Mouse (Mus musculus): ENCODE measurements at regions not wholly inside any gene's neighbourhood (a gene's known extent, or its start where the extent isn't known, plus 50 kb on each side); places are given as distances from the start of the nearest gene placed in this dataset.

GRCm38 (mm10) chr16:27878499-27878898 is 489.8 kb downstream of the Ccdc50 start:
- POLR2A ChIA-PET, result no interaction called here
- CTCF ChIA-PET, result no interaction called here
- H3K27me3 ChIP-seq, result peaks cover 5% of the 10 kb centered on the region
- TF ChIP-seq CTCF (IDR thresholded peaks at IDR 0.05), result no peak
- ATAC-seq, result no peak
- in situ Hi-C loops (cut with MboI; ENCODE audit: low pct_unique_long_range_greater_than_20kb), result no loop called here
- DNase-seq (ENCODE audit: low read depth, low spot score), result no peak

- ChIA-PET CTCF (no interaction called here), POLR2A (no interaction called here)
- in situ Hi-C loops (cut with MboI; ENCODE audit: low pct_unique_long_range_greater_than_20kb), result no loop called here
- peaks cover 5% of the 10 kb centered on the region for H3K27me3 ChIP-seq
- ATAC-seq (no peak), DNase-seq (ENCODE audit: low read depth, low spot score) (no peak)
- TF ChIP-seq CTCF (IDR thresholded peaks at IDR 0.05), result no peak
Measured at GRCm38 (mm10) chr16:27878950-27879349, 490.3 kb downstream of the Ccdc50 start.

GRCm38 (mm10) chr16:27884363-27884762 is 495.7 kb downstream of the Ccdc50 start:
- ChIA-PET POLR2A (no interaction called here), CTCF (no interaction called here)
- in situ Hi-C loops (cut with MboI; ENCODE audit: low pct_unique_long_range_greater_than_20kb), result no loop called here
- H3K27me3 ChIP-seq, result peaks cover 5% of the 10 kb centered on the region
- no peak for DNase-seq (ENCODE audit: low read depth, low spot score)
- no peak for TF ChIP-seq CTCF (IDR thresholded peaks at IDR 0.05)
- no peak for ATAC-seq

- H3K27me3 ChIP-seq, result no peaks in the 10 kb centered on the region
- DNase-seq (ENCODE audit: low read depth, low spot score), result no peak
- TF ChIP-seq CTCF (IDR thresholded peaks at IDR 0.05), result no peak
- ChIA-PET CTCF (no interaction called here), POLR2A (no interaction called here)
- in situ Hi-C loops (cut with MboI; ENCODE audit: low pct_unique_long_range_greater_than_20kb), result no loop called here
- no peak for ATAC-seq
Measured at GRCm38 (mm10) chr16:27906036-27906435, 517.4 kb downstream of the Ccdc50 start.

GRCm38 (mm10) chr16:27915422-27915821 is 526.8 kb downstream of the Ccdc50 start:
- no peak for ATAC-seq

GRCm38 (mm10) chr16:27925528-27926360 is 537.1 kb downstream of the Ccdc50 start:
- no peak for ATAC-seq
- TF ChIP-seq CTCF (IDR thresholded peaks at IDR 0.05), result no peak
- CTCF ChIA-PET, result no interaction called here
- POLR2A ChIA-PET, result no interaction called here
- no peak for DNase-seq (ENCODE audit: low read depth, low spot score)
- peaks cover 6% of the 10 kb centered on the region for H3K27me3 ChIP-seq
- in situ Hi-C loops (cut with MboI; ENCODE audit: low pct_unique_long_range_greater_than_20kb), result no loop called here

More at GRCm38 (mm10) chr16:27915422-27915821, 526.8 kb downstream of the Ccdc50 start:
- CTCF ChIA-PET, result no interaction called here
- no peak for TF ChIP-seq CTCF (IDR thresholded peaks at IDR 0.05)
- POLR2A ChIA-PET, result no interaction called here
- in situ Hi-C loops (cut with MboI; ENCODE audit: low pct_unique_long_range_greater_than_20kb), result no loop called here
- DNase-seq (ENCODE audit: low read depth, low spot score), result no peak
- no peaks in the 10 kb centered on the region for H3K27me3 ChIP-seq

GRCm38 (mm10) chr16:27926361-27926651 is 537.6 kb downstream of the Ccdc50 start:
- no peak for DNase-seq (ENCODE audit: low read depth, low spot score)
- peaks cover 6% of the 10 kb centered on the region for H3K27me3 ChIP-seq
- no peak for TF ChIP-seq CTCF (IDR thresholded peaks at IDR 0.05)
- in situ Hi-C loops (cut with MboI; ENCODE audit: low pct_unique_long_range_greater_than_20kb), result no loop called here
- ATAC-seq, result no peak
- CTCF ChIA-PET, result no interaction called here
- POLR2A ChIA-PET, result no interaction called here

- H3K27me3 ChIP-seq, result peaks cover 9% of the 10 kb centered on the region
- ChIA-PET POLR2A (no interaction called here), CTCF (no interaction called here)
- ATAC-seq (no peak), DNase-seq (ENCODE audit: low read depth, low spot score) (no peak)
- TF ChIP-seq CTCF (IDR thresholded peaks at IDR 0.05), result no peak
- in situ Hi-C loops (cut with MboI; ENCODE audit: low pct_unique_long_range_greater_than_20kb), result no loop called here
Measured at GRCm38 (mm10) chr16:27949291-27949690, 560.6 kb downstream of the Ccdc50 start.

- TF ChIP-seq CTCF (IDR thresholded peaks at IDR 0.05), result no peak
- H3K27me3 ChIP-seq, result peaks cover 9% of the 10 kb centered on the region
- ATAC-seq (no peak), DNase-seq (ENCODE audit: low read depth, low spot score) (no peak)
- POLR2A ChIA-PET, result no interaction called here
- CTCF ChIA-PET, result no interaction called here
- in situ Hi-C loops (cut with MboI; ENCODE audit: low pct_unique_long_range_greater_than_20kb), result no loop called here
Measured at GRCm38 (mm10) chr16:27949811-27950210, 561.1 kb downstream of the Ccdc50 start.

GRCm38 (mm10) chr16:27962811-27963210 is 574.1 kb downstream of the Ccdc50 start:
- in situ Hi-C loops (cut with MboI; ENCODE audit: low pct_unique_long_range_greater_than_20kb), result no loop called here
- POLR2A ChIA-PET, result no interaction called here
- peaks cover 18% of the 10 kb centered on the region for H3K27me3 ChIP-seq
- CTCF ChIA-PET, result no interaction called here
- no peak for TF ChIP-seq CTCF (IDR thresholded peaks at IDR 0.05)
- DNase-seq (ENCODE audit: low read depth, low spot score) (no peak), ATAC-seq (no peak)

GRCm38 (mm10) chr16:27978730-27979440 is 590.2 kb downstream of the Ccdc50 start:
- DNase-seq (ENCODE audit: low read depth, low spot score), result no peak
- ChIA-PET POLR2A (no interaction called here), CTCF (no interaction called here)

More at GRCm38 (mm10) chr16:27978730-27979440, 590.2 kb downstream of the Ccdc50 start:
- peaks cover 11% of the 10 kb centered on the region for H3K27me3 ChIP-seq
- TF ChIP-seq CTCF (IDR thresholded peaks at IDR 0.05), result no peak
- in situ Hi-C loops (cut with MboI; ENCODE audit: low pct_unique_long_range_greater_than_20kb), result no loop called here
- ATAC-seq, result no peak

Measured in Patski (cell line).